Mouse (Mus musculus): Measurements from ENCODE around the gene Hmgb1. TPM values are rescaled to one million over a fixed set of nuclear protein-coding genes. Genes with fewer than 3 reads are reported as not detected.

Hmgb1 gene
- total and polyA plus RNA-seq, 3 experiments = 227 to 899 (median 288) TPM

DNA sequence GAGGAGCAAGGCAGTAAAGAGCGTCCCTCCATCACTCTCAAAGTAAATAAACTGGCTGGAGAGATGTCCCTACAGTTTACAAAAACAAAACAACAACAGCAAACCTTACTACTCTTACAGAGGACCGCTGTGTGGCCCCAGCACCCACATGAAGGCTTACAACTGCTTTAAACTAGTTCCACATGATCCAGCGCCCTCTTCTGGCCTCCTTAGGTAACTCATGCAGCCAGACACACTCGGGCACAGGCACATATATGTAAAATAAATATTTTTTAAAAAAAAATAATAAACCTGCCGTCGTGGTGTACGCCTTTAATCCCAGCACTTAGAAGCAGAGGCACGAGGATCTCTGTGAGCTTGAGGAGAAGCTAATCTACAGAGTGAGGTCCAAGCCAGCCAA lies 156.9 kb downstream of the Hmgb1 start:
- DNase-seq (ENCODE audit: extremely low read depth) = no peak
- in situ Hi-C loops (cut with MboI; ENCODE audit: low pct_ligation_motif_present, low pct_unique_long_range_greater_than_20kb, low sequenced_read_pairs) (no loop called here), dilution Hi-C loops (cut with MboI; ENCODE audit: extremely low pct_ligation_motif_present, extremely low pct_unique_long_range_greater_than_20kb, low sequenced_read_pairs) (no loop called here)
- Histone ChIP-seq H3K4me2 (ENCODE audit: insufficient read depth, low read depth, poor library complexity, severe bottlenecking) (no peak overlapping the region), H3K9ac (ENCODE audit: insufficient read depth, low read depth) (no peak overlapping the region), H3K27me3 (replicated peaks) (no peaks in the 10 kb centered on the region), H3K36me3 (replicated peaks in 1 of 2; ENCODE audit: control insufficient read depth in 1 of 2, insufficient read depth in 1 of 2, low read length in 1 of 2) (no peaks in the 10 kb centered on the region), H3K9me3 (replicated peaks; ENCODE audit: low read length) (peaks cover 6% of the 10 kb centered on the region), H3K4me3 (replicated peaks in 1 of 3; ENCODE audit: low read depth in 2 of 3, low read length in 2 of 3, poor library complexity in 1 of 3) (no peak overlapping the region), H3K79me2 (replicated peaks; ENCODE audit: control insufficient read depth, extremely low read depth, insufficient read depth, poor library complexity, severe bottlenecking) (no peaks in the 10 kb centered on the region), H3K27ac (ENCODE audit: insufficient read depth, low read depth) (no peak overlapping the region), H3K4me1 (ENCODE audit: control insufficient read depth in 1 of 2, insufficient read depth in 2 of 2) (peaks cover 8 to 18% of the 10 kb centered on the region in 2 experiments; a peak in 3 of 4 replicates)
- TF ChIP-seq SMC3 (IDR thresholded peaks at IDR 0.05; ENCODE audit: low read depth, low read length) = 0 out of 2 replicates have a peak, but pooled peaks have one; percentile 6
- no peak for TF ChIP-seq KAT2A (IDR thresholded peaks at IDR 0.05; ENCODE audit: insufficient replicate concordance, low read length)
- TF ChIP-seq CTCF (conservative IDR thresholded peaks at IDR 0.05 in 1 of 2, IDR thresholded peaks at IDR 0.05 in 1 of 2; ENCODE audit: low read depth in 2 of 2, low read length in 2 of 2) = peak in 1 of 2 experiments; percentile 24; a peak in 2 of 4 replicates

DNA sequence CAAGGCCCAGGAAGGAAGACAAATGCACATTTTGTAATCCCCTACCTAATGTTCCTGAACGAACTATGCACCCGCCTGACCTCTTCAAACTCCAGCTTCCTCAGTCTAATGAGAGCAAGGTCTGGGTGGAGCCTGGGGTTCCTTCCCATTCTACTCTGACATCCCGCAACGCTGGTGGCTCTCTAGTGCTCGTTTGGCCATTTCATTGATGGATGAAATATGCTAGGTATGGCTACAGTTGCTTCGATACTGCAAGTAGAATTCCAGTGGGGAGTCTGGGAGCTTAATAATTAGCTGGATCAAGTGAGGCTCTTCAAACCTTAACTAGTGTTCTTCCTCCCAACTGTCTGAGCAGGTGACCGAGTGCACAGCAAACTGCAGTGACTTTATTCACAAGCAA lies 163.2 kb downstream of the Hmgb1 start:
- Histone ChIP-seq H3K4me3 (replicated peaks in 1 of 3; ENCODE audit: low read depth in 2 of 3, low read length in 2 of 3, poor library complexity in 1 of 3) (no peak overlapping the region), H3K36me3 (replicated peaks in 1 of 2; ENCODE audit: control insufficient read depth in 1 of 2, insufficient read depth in 1 of 2, low read length in 1 of 2) (no peaks in the 10 kb centered on the region), H3K4me2 (ENCODE audit: insufficient read depth, low read depth, poor library complexity, severe bottlenecking) (no peak overlapping the region), H3K9ac (ENCODE audit: insufficient read depth, low read depth) (no peak overlapping the region), H3K9me3 (replicated peaks; ENCODE audit: low read length) (no peaks in the 10 kb centered on the region), H3K27ac (ENCODE audit: insufficient read depth, low read depth) (no peak overlapping the region), H3K4me1 (ENCODE audit: control insufficient read depth in 1 of 2, insufficient read depth in 2 of 2) (peaks cover 10 to 20% of the 10 kb centered on the region in 2 experiments), H3K79me2 (replicated peaks; ENCODE audit: control insufficient read depth, extremely low read depth, insufficient read depth, poor library complexity, severe bottlenecking) (no peaks in the 10 kb centered on the region), H3K27me3 (replicated peaks) (no peaks in the 10 kb centered on the region)
- no peak for TF ChIP-seq MEF2A (IDR thresholded peaks at IDR 0.05; ENCODE audit: borderline replicate concordance, low read depth, low read length)
- TF ChIP-seq CHD1 (IDR thresholded peaks at IDR 0.05; ENCODE audit: low read depth, low read length) = no peak
- TF ChIP-seq CTCF (conservative IDR thresholded peaks at IDR 0.05 in 1 of 2, IDR thresholded peaks at IDR 0.05 in 1 of 2; ENCODE audit: low read depth in 2 of 2, low read length in 2 of 2) = no peak
- no peak for TF ChIP-seq IRF4 (IDR thresholded peaks at IDR 0.05; ENCODE audit: low read depth, low read length)
- TF ChIP-seq ZMIZ1 (IDR thresholded peaks at IDR 0.05; ENCODE audit: low read depth, low read length) = no peak
- no peak for TF ChIP-seq ZKSCAN1 (IDR thresholded peaks at IDR 0.05; ENCODE audit: borderline replicate concordance, low read depth, low read length)
- no peak for TF ChIP-seq HCFC1 (IDR thresholded peaks at IDR 0.05; ENCODE audit: low read depth, low read length)
- no peak for TF ChIP-seq USF2 (conservative IDR thresholded peaks at IDR 0.05; ENCODE audit: low read depth, low read length)
- TF ChIP-seq USF1 (IDR thresholded peaks at IDR 0.05; ENCODE audit: low read depth, low read length) = no peak
- no peak for TF ChIP-seq E2F4 (IDR thresholded peaks at IDR 0.05; ENCODE audit: insufficient replicate concordance, low read depth, low read length)
- TF ChIP-seq BHLHE40 (IDR thresholded peaks at IDR 0.05; ENCODE audit: low read depth, low read length) = no peak
- TF ChIP-seq MAZ (IDR thresholded peaks at IDR 0.05; ENCODE audit: low read depth, low read length) = no peak
- no peak for TF ChIP-seq TCF12 (IDR thresholded peaks at IDR 0.05; ENCODE audit: low read depth, low read length)
- in situ Hi-C loops (cut with MboI; ENCODE audit: low pct_ligation_motif_present, low pct_unique_long_range_greater_than_20kb, low sequenced_read_pairs) (no loop called here), dilution Hi-C loops (cut with MboI; ENCODE audit: extremely low pct_ligation_motif_present, extremely low pct_unique_long_range_greater_than_20kb, low sequenced_read_pairs) (no loop called here)
- no peak for DNase-seq (ENCODE audit: extremely low read depth)

Data from CH12.LX (cell line).